Comparison of ENCODE assay signal across 9 mouse cellular contexts in genomic region chr14:22577411-22578037, GRCm38 (mm10).
DNase-seq lines count a peak whose midpoint lies in the region; ATAC-seq lines count a peak whose summit lies in the region.
"Had no signal": no experiment of that assay in that cellular context is flagged by ENCODE, and none has a peak within 500 bp of the region (broad histone marks: within the 10 kb centered on the region; RNA-seq: fewer than 3 reads in every experiment).

No protein-coding gene starts in this region.

- WGBS in heart, embryonic 13.5 days, result 54% methylated on average over 13 of the region's 13 CpGs
- WGBS in embryonic facial prominence, embryonic 10.5 days, result 29% methylated on average over 13 of the region's 13 CpGs
- 6% methylated on average over 13 of the region's 13 CpGs for WGBS in neural tube, embryonic 12.5 days

- ATAC-seq in heart, embryonic 13.5 days (ENCODE audit: extremely low read depth, insufficient number of reproducible peaks, low FRiP score, low TSS enrichment), result no peak
- ATAC-seq in neural tube, embryonic 12.5 days (ENCODE audit: low FRiP score, low read depth), result peak; percentile 87

- no peak overlapping the region for H3K9ac ChIP-seq in heart, embryonic 13.5 days
- H3K9ac ChIP-seq in neural tube, embryonic 12.5 days, result no peak overlapping the region

- H3K4me2 ChIP-seq in heart, embryonic 13.5 days, result peak overlapping the region; percentile 38
- H3K4me2 ChIP-seq in neural tube, embryonic 12.5 days (replicated peaks), result peak overlapping the region; percentile 46

- no peak overlapping the region for H3K27ac ChIP-seq in heart, embryonic 13.5 days (replicated peaks)
- H3K27ac ChIP-seq in embryonic facial prominence, embryonic 10.5 days (replicated peaks), result peak overlapping the region; percentile 62
- peak overlapping the region; percentile 3; the same call in 1 of the 2 replicates for H3K27ac ChIP-seq in neural tube, embryonic 12.5 days

- H3K9me3 ChIP-seq in heart, embryonic 13.5 days, result no peaks in the 10 kb centered on the region
- no peaks in the 10 kb centered on the region for H3K9me3 ChIP-seq in embryonic facial prominence, embryonic 10.5 days
- no peaks in the 10 kb centered on the region for H3K9me3 ChIP-seq in neural tube, embryonic 12.5 days

- peaks cover 10% of the 10 kb centered on the region for H3K4me1 ChIP-seq in heart, embryonic 13.5 days
- peaks cover 60% of the 10 kb centered on the region for H3K4me1 ChIP-seq in embryonic facial prominence, embryonic 10.5 days
- peaks cover 50% of the 10 kb centered on the region for H3K4me1 ChIP-seq in neural tube, embryonic 12.5 days

- H3K36me3 ChIP-seq in heart, embryonic 13.5 days, result no peaks in the 10 kb centered on the region
- no peaks in the 10 kb centered on the region for H3K36me3 ChIP-seq in embryonic facial prominence, embryonic 10.5 days (replicated peaks)
- no peaks in the 10 kb centered on the region for H3K36me3 ChIP-seq in neural tube, embryonic 12.5 days

- DNase-seq in heart, postnatal 4 days, result no peak
- peak; percentile 56 for DNase-seq in embryonic facial prominence, embryonic 10.5 days (ENCODE audit: low spot score)
- DNase-seq in kidney, adult 9 months, result peak; percentile 39
- DNase-seq in thymus, postnatal 25 days, result no peak
- no peak for DNase-seq in urinary bladder, postnatal 14 days (ENCODE audit: low spot score)
- DNase-seq in T-cell, adult 2 months (ENCODE audit: low spot score), result no peak

- H3K27me3 ChIP-seq in heart, embryonic 13.5 days (replicated peaks), result peaks cover 12% of the 10 kb centered on the region; the same call in 1 of the 2 replicates
- H3K27me3 ChIP-seq in embryonic facial prominence, embryonic 10.5 days (replicated peaks; ENCODE audit: low read depth, poor library complexity, severe bottlenecking), result peaks cover 36% of the 10 kb centered on the region
- H3K27me3 ChIP-seq in neural tube, embryonic 12.5 days (replicated peaks), result no peaks in the 10 kb centered on the region; the same call in 1 of the 2 replicates

- no peak overlapping the region for H3K4me3 ChIP-seq in heart, embryonic 13.5 days
- no peak overlapping the region for H3K4me3 ChIP-seq in embryonic facial prominence, embryonic 10.5 days
- no peak overlapping the region for H3K4me3 ChIP-seq in neural tube, embryonic 12.5 days
- H3K4me3 ChIP-seq: erythroblast, embryonic 14.5 days had no signal

Comparison
In these comparisons a context has a peak if more than half of its experiments do, and no peak if none do; other contexts are left out.
1. DNase-seq: peak in embryonic facial prominence, embryonic 10.5 days (single experiment) and kidney, adult 9 months (single experiment); none in heart, postnatal 4 days (single experiment), thymus, postnatal 25 days (single experiment), urinary bladder, postnatal 14 days (single experiment) and T-cell, adult 2 months (single experiment).